Mouse (Mus musculus) E14TG2a.4 (cell line): Measurements from ENCODE around the gene Bri3.

Experiments
- H3K27me3 ChIP-seq: 2 replicates; pipeline ENCODE4 v1.6.1; 2014; ENCODE audit warnings: low read length, control low read depth; ENCODE audit not compliant: insufficient read depth
- H3K36me3 ChIP-seq: 2 replicates; pipeline ENCODE4 v1.6.1; 2014; ENCODE audit warnings: low read length, control low read depth; ENCODE audit not compliant: insufficient read depth
- H3K4me1 ChIP-seq: replicated peaks from 2 replicates; pipeline ENCODE4 v1.6.1; 2014; ENCODE audit warnings: low read depth, low read length, control low read depth
- H3K4me3 ChIP-seq: replicated peaks from 2 replicates; pipeline ENCODE4 v1.5.1; 2014; ENCODE audit warnings: mild to moderate bottlenecking, low read length
- H3K9me3 ChIP-seq: 2 replicates; pipeline ENCODE4 v1.6.1; 2014; ENCODE audit warnings: low read length, control low read depth
- CTCF ChIP-seq: conservative IDR thresholded peaks from 2 replicates; pipeline ENCODE4 v1.5.1; 2014; ENCODE audit warnings: low read length
- NANOG ChIP-seq: IDR thresholded peaks from 2 replicates; pipeline ENCODE4 v1.6.1; 2014; ENCODE audit warnings: borderline replicate concordance, low read length, mixed read lengths
- POU5F1 ChIP-seq: IDR thresholded peaks from 2 replicates; pipeline ENCODE4 v1.6.1; 2014; ENCODE audit warnings: low read length, borderline replicate concordance

Bri3 gene

GRCm38 (mm10) chr5:144255632-144256540 lies 11.6 kb downstream of the Bri3 start:
- H3K4me1 ChIP-seq = peaks cover 67% of the 10 kb centered on the region
- no peaks in the 10 kb centered on the region for H3K9me3 ChIP-seq
- TF ChIP-seq POU5F1 = no peak
- no peak for TF ChIP-seq CTCF
- TF ChIP-seq NANOG = no peak
- H3K4me3 ChIP-seq = peak overlapping the region; percentile 84
- no peaks in the 10 kb centered on the region for H3K27me3 ChIP-seq
- peaks cover 46% of the 10 kb centered on the region for H3K36me3 ChIP-seq

- H3K27me3 ChIP-seq = no peaks in the 10 kb centered on the region
- H3K9me3 ChIP-seq = no peaks in the 10 kb centered on the region
- H3K4me3 ChIP-seq = peak overlapping the region; percentile 84
- H3K4me1 ChIP-seq = peaks cover 69% of the 10 kb centered on the region
- TF ChIP-seq NANOG = no peak
- no peak for TF ChIP-seq POU5F1
- TF ChIP-seq CTCF = no peak
- H3K36me3 ChIP-seq = peaks cover 52% of the 10 kb centered on the region
These were observed 12.3 kb downstream of the Bri3 start for GRCm38 (mm10) chr5:144256541-144256870.

- Histone ChIP-seq H3K4me1 (peaks cover 72% of the 10 kb centered on the region), H3K36me3 (peaks cover 56% of the 10 kb centered on the region), H3K27me3 (no peaks in the 10 kb centered on the region), H3K9me3 (no peaks in the 10 kb centered on the region), H3K4me3 (peak overlapping the region; percentile 84)
- TF ChIP-seq NANOG (no peak), POU5F1 (no peak), CTCF (no peak)
These were observed 12.7 kb downstream of the Bri3 start for GRCm38 (mm10) chr5:144256888-144257287.

GRCm38 (mm10) chr5:144257451-144258110 lies 13.3 kb downstream of the Bri3 start:
- no peak for TF ChIP-seq CTCF
- no peak for TF ChIP-seq POU5F1
- TF ChIP-seq NANOG = no peak
- peaks cover 77% of the 10 kb centered on the region for H3K4me1 ChIP-seq
- H3K9me3 ChIP-seq = no peaks in the 10 kb centered on the region
- H3K36me3 ChIP-seq = peaks cover 58% of the 10 kb centered on the region
- H3K4me3 ChIP-seq = peak overlapping the region; percentile 84
- H3K27me3 ChIP-seq = no peaks in the 10 kb centered on the region

GRCm38 (mm10) chr5:144258131-144258611 lies 13.9 kb downstream of the Bri3 start:
- peaks cover 82% of the 10 kb centered on the region for H3K4me1 ChIP-seq
- H3K9me3 ChIP-seq = no peaks in the 10 kb centered on the region
- peaks cover 61% of the 10 kb centered on the region for H3K36me3 ChIP-seq
- no peaks in the 10 kb centered on the region for H3K27me3 ChIP-seq
- no peak for TF ChIP-seq POU5F1
- TF ChIP-seq CTCF = no peak
- no peak for TF ChIP-seq NANOG
- H3K4me3 ChIP-seq = peak overlapping the region; percentile 37

- Histone ChIP-seq H3K4me3 (peak overlapping the region; percentile 37; the same call in 1 of the 2 replicates), H3K9me3 (no peaks in the 10 kb centered on the region), H3K36me3 (peaks cover 64% of the 10 kb centered on the region), H3K27me3 (no peaks in the 10 kb centered on the region), H3K4me1 (peaks cover 85% of the 10 kb centered on the region)
- TF ChIP-seq CTCF (no peak), NANOG (no peak), POU5F1 (no peak)
These were observed 14.4 kb downstream of the Bri3 start for GRCm38 (mm10) chr5:144258687-144259086.

- H3K4me1 ChIP-seq = peaks cover 82% of the 10 kb centered on the region
- H3K4me3 ChIP-seq = no peak overlapping the region
- no peaks in the 10 kb centered on the region for H3K27me3 ChIP-seq
- H3K9me3 ChIP-seq = no peaks in the 10 kb centered on the region
- no peak for TF ChIP-seq CTCF
- TF ChIP-seq NANOG = no peak
- no peak for TF ChIP-seq POU5F1
- peaks cover 65% of the 10 kb centered on the region for H3K36me3 ChIP-seq
These were observed 15.0 kb downstream of the Bri3 start for GRCm38 (mm10) chr5:144259228-144259627.

GRCm38 (mm10) chr5:144260464-144260863 lies 16.2 kb downstream of the Bri3 start:
- Histone ChIP-seq H3K36me3 (peaks cover 75% of the 10 kb centered on the region), H3K9me3 (no peaks in the 10 kb centered on the region), H3K4me3 (no peak overlapping the region), H3K4me1 (peaks cover 87% of the 10 kb centered on the region), H3K27me3 (no peaks in the 10 kb centered on the region)
- no peak for TF ChIP-seq POU5F1
- TF ChIP-seq NANOG = no peak
